ENCODE assay signal across 12 mouse cellular contexts in the genomic region with DNA sequence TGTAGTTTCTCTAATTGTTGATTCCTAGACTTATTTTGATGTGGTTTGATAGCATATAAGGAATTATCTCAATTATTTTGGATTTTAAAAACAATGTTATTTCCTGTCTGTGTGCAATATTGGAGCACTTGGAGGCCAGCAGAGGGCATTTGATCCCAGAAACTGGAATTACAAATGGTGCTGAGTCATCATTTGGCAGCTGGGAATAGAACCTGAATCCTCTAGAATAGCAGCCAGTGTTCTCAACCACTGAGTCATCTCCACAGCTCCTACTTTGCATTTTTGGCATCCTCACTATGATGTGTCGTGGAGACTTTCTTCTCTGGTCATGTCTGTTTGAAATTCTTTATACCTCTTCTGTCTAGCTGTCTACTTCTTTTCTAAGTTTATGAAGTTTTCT. TPM values are rescaled to one million over a fixed set of nuclear protein-coding genes. Genes with fewer than 3 reads are reported as not detected.
A peak's percentile ranks its signal among the peaks of the same experiment; 100 is the strongest.
DNase-seq lines count a peak whose midpoint lies in the region.
"Had no signal": no experiment of that assay in that cellular context is flagged by ENCODE, and none has a peak within 500 bp of the region (broad histone marks: within the 10 kb centered on the region; RNA-seq: fewer than 3 reads in every experiment).

No protein-coding gene starts in this region.

- peak; percentile 21 for DNase-seq in adrenal gland, adult 2 months
- DNase-seq in adrenal gland, postnatal 10 days = no peak
- peak; percentile 17 for DNase-seq in heart, adult 8-10 months (ENCODE audit: low spot score)
- no peak for DNase-seq in heart, postnatal 4 days
- peak; percentile 6 for DNase-seq in lung, postnatal 10 days
- DNase-seq in lung, postnatal 4 days = no peak
- peak; percentile 21 for DNase-seq in fibroblast of lung, adult 2 months (ENCODE audit: low read depth)
- no peak for DNase-seq in layer of hippocampus, postnatal 25 days (ENCODE audit: extremely low spot score in 1 of 2, low spot score in 1 of 2)
- DNase-seq: cerebellum, adult 8-10 months; layer of hippocampus, postnatal 36 days; midbrain, embryonic 14.5 days had no signal

RNA-seq across cellular contexts. Expression of a gene that starts 30.0 kb away (rescaled TPM):
- under 1 TPM; 0.10 to 0.12 TPM for total RNA-seq in adrenal gland, adult 2 months (2021)
- not detected in 2 replicates for polyA plus RNA-seq in adrenal gland, adult 2 months (2012; rRNA removed)
- under 1 TPM in 1 of 2 experiments, not detected in 1; 0.33 TPM for total RNA-seq in adrenal gland, postnatal 10 days (2021)
- not detected for total RNA-seq in heart, adult 8-10 months (2022)
- not detected for total RNA-seq in heart, postnatal 4 days (2021)
- 10 to 100 TPM; 10.4 to 11.8 TPM for total RNA-seq in layer of hippocampus, postnatal 25 days (2021)
- polyA plus RNA-seq: lung, embryonic 16.5 days had no signal

Comparison
In these comparisons a context has a peak if more than half of its experiments do, and no peak if none do; other contexts are left out.
1. DNase-seq: peak in adrenal gland, adult 2 months (single experiment), heart, adult 8-10 months (single experiment), lung, postnatal 10 days (single experiment) and fibroblast of lung, adult 2 months (single experiment); none in adrenal gland, postnatal 10 days (single experiment), heart, postnatal 4 days (single experiment), lung, postnatal 4 days (0 of 2) and layer of hippocampus, postnatal 25 days (0 of 2).
2. RNA of a gene that starts 30.0 kb away (total RNA-seq): 10.4 to 11.8 TPM in layer of hippocampus, postnatal 25 days; 0.33 TPM in adrenal gland, postnatal 10 days, 0.10 to 0.12 TPM in adrenal gland, adult 2 months, not detected in heart, postnatal 4 days and not detected in heart, adult 8-10 months; every median in the first group is over 4 times any median in the second.